Mouse (Mus musculus) embryonic facial prominence, embryonic 10.5 days (tissue): ENCODE results near the gene Kdm6b. TPM values are rescaled to one million over a fixed set of nuclear protein-coding genes. Genes with fewer than 3 reads are reported as not detected.
A peak's percentile ranks its signal among the peaks of the same experiment; 100 is the strongest.

Experiments
- DNase-seq: peaks from one replicate; pipeline ENCODE4 v3.0.0-alpha.2; 2017; ENCODE audit warnings: low spot score
- H3K27ac ChIP-seq: fragments of 300-500 bp; sonication (generic); replicated peaks from 2 replicates; pipeline ENCODE4 v1.5.1; 2016; ENCODE audit warnings: mild to moderate bottlenecking
- H3K27me3 ChIP-seq: fragments of 300-500 bp; sonication (generic); replicated peaks from 2 replicates; pipeline ENCODE4 v1.6.1; 2016; ENCODE audit warnings: low read depth, mild to moderate bottlenecking; ENCODE audit not compliant: poor library complexity, severe bottlenecking
- H3K36me3 ChIP-seq: fragments of 300-500 bp; sonication (generic); replicated peaks from 2 replicates; pipeline ENCODE4 v1.6.1; 2016; ENCODE audit warnings: mild to moderate bottlenecking, moderate library complexity
- H3K4me1 ChIP-seq: fragments of 300-500 bp; sonication (generic); 2 replicates; pipeline ENCODE4 v1.6.1; 2016
- H3K4me3 ChIP-seq: fragments of 300-500 bp; sonication (generic); 2 replicates; pipeline ENCODE4 v1.5.1; 2016; ENCODE audit warnings: mild to moderate bottlenecking, moderate library complexity
- H3K9me3 ChIP-seq: fragments of 300-500 bp; sonication (generic); 2 replicates; pipeline ENCODE4 v1.6.1; 2016; ENCODE audit warnings: mild to moderate bottlenecking
- WGBS: fragments of 180-500 bp; shearing (Covaris S2); methylation state at CpG from one replicate; pipeline ENCODE4 v1.1.7; 2016; 5-methylcytosine and 5-hydroxymethylcytosine counted together
- polyA plus RNA-seq: library from polyadenylated mRNA; unstranded; fragments of >200 nt; fragmentation: Nextera tagmentation; extraction: Ambion mirVana; gene quantifications from 2 replicates; pipeline ENCODE4 v1.2.1, GENCODE M21; 2016

Kdm6b gene
- polyA plus RNA-seq, 1 experiment from 2014 or later: 39.9 TPM

DNA sequence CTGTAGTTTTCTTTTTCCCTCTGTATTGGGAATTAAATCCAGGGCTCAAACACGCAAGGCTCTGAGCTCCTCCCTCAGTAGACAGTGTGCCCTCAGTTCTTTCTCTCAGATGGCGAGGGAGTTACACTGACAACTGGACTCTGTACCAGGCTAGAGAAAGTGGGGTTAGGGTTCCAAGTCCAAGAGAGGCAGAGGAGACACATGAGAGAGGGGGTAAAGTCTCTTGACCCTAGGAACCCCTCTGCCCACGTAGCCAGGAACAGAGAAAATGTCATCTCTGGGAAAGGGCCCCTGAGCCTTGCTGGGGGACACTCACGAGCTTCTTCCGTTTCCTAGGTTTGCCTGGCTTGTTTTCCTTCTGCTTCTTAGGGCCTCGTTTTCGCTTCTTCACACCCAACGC lies 49.1 kb downstream of the Kdm6b start:
- Histone ChIP-seq H3K36me3 (peaks cover 52% of the 10 kb centered on the region), H3K4me1 (peaks cover 72% of the 10 kb centered on the region)

DNA sequence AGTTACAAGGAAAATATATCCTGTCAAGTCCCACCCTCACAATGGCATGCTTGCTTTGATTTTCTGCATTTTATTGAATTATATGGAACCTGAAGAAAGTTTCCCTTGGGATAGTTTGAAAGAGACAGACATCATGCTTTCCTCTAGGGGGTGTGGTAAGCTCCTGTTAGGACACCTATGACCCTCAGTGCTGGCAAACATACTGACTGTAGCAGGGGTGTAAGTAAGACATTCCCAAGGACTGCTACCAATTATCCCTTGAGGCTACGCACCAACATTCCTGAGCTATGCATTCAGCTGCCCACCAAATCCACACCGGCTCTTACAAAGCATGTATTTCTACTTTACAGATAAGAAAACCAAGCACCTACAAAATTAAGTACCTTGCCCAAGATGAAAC lies 51.0 kb downstream of the Kdm6b start:
- DNase-seq: peak; percentile 31
- Histone ChIP-seq H3K27me3 (no peaks in the 10 kb centered on the region), H3K4me3 (no peak overlapping the region), H3K36me3 (peaks cover 71% of the 10 kb centered on the region), H3K4me1 (peaks cover 61% of the 10 kb centered on the region), H3K27ac (no peak overlapping the region), H3K9me3 (no peaks in the 10 kb centered on the region)
- 47% methylated on average over 2 of the region's 2 CpGs for WGBS

More for the DNA sequence above, 49.1 kb downstream of the Kdm6b start:
- no peak for DNase-seq
- peak overlapping the region; percentile 100 for H3K27ac ChIP-seq
- H3K27me3 ChIP-seq: no peaks in the 10 kb centered on the region
- H3K4me3 ChIP-seq: peak overlapping the region; percentile 97; the same call in 1 of the 2 replicates
- no peaks in the 10 kb centered on the region for H3K9me3 ChIP-seq
- 47% methylated on average over 8 of the region's 8 CpGs for WGBS

DNA sequence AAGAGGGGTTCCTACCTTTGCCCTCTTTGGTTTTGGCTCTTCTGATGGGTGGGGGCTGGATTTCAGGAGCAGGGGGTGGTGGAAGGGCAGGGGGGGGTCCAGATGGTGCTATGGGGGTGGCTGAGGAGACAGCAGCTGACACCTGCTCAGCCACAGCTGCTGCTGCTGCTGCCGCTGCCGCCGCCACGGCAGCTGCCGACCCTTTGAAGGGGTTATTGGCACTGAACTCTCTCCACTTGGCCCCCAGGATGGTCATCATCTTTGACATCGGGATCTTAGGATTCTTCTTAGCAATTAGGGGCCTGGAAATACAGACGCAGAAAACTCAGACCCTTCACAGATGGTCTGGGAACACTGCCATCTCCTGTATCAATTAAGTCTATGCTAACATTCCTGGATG lies 51.5 kb downstream of the Kdm6b start:
- Histone ChIP-seq H3K4me3 (no peak overlapping the region), H3K9me3 (no peaks in the 10 kb centered on the region), H3K36me3 (peaks cover 75% of the 10 kb centered on the region), H3K4me1 (peaks cover 57% of the 10 kb centered on the region), H3K27me3 (no peaks in the 10 kb centered on the region), H3K27ac (peak overlapping the region; percentile 49; the same call in 1 of the 2 replicates)
- DNase-seq: peak; percentile 26
- 68% methylated on average over 7 of the region's 7 CpGs for WGBS

DNA sequence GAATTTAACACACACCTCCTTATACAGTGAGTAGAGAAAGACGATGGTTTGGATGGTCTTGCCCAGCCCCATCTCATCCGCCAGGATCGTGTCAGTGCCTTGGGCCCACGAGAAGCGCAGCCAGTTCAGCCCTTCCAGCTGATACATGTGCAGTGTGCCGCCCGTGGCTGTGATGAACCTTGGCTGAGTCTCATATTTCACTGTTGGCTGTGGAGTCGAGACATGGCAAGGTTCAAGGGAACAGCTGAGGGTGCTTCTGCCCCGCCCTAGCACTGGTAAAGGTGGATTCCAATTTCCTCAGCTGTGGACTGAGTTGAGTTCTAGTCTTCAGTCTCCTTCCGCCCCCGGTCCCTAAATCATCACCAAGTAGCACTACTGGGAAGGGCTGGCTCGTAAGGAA lies 55.8 kb downstream of the Kdm6b start:
- no peak overlapping the region for H3K4me3 ChIP-seq
- WGBS: 89% methylated on average over 12 of the region's 12 CpGs
- no peaks in the 10 kb centered on the region for H3K27me3 ChIP-seq
- H3K4me1 ChIP-seq: peaks cover 15% of the 10 kb centered on the region
- no peak overlapping the region for H3K27ac ChIP-seq
- no peak for DNase-seq
- H3K36me3 ChIP-seq: peaks cover 100% of the 10 kb centered on the region
- no peaks in the 10 kb centered on the region for H3K9me3 ChIP-seq

DNA sequence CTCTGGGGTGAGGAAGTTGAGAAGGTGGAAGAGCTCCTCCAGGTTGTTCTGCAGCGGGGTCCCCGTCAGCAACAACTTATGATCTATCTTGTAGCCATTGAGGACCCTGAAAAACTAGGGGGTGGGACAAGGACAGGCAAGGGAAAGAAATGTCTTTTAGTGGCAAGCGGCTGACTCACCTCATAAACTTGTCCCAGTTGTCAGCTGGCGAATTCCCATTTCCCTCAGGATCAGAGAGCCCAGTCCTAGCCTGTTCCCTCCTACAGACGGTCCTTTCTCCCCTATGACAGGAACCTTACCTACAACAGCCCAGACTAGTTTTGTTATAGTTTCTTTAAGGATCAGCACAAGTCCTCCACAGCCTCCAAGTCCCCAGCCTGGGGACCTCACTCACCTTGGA lies 56.9 kb downstream of the Kdm6b start:
- WGBS: 93% methylated on average over 5 of the region's 5 CpGs
- peaks cover 4% of the 10 kb centered on the region for H3K4me1 ChIP-seq
- DNase-seq: no peak
- no peak overlapping the region for H3K27ac ChIP-seq
- no peaks in the 10 kb centered on the region for H3K9me3 ChIP-seq
- no peak overlapping the region for H3K4me3 ChIP-seq
- H3K27me3 ChIP-seq: no peaks in the 10 kb centered on the region
- H3K36me3 ChIP-seq: peaks cover 100% of the 10 kb centered on the region

Other genes with a start within 250 kb of the Kdm6b start
- gene Alox8, start 215.8 kb downstream of the Kdm6b start, polyA plus RNA-seq: 0.09 and 0.13 TPM in 2 replicates
- gene Gucy2e, start 176.6 kb downstream of the Kdm6b start, polyA plus RNA-seq: not detected in 2 replicates
- 34.1 and 37.3 TPM in 2 replicates for gene Cntrob, start 89.9 kb downstream of the Kdm6b start, polyA plus RNA-seq
- 152 and 159 TPM in 2 replicates for gene Trappc1, start 89.7 kb downstream of the Kdm6b start, polyA plus RNA-seq
- gene Kcnab3, start 87.4 kb downstream of the Kdm6b start, polyA plus RNA-seq: 0.75 and 1.1 TPM in 2 replicates
- 18.7 and 18.8 TPM in 2 replicates for gene Rnf227, start 73.2 kb downstream of the Kdm6b start, polyA plus RNA-seq
- gene Chd3, start 44.3 kb downstream of the Kdm6b start, polyA plus RNA-seq: 46.2 and 55.9 TPM in 2 replicates
- 136 and 137 TPM in 2 replicates for gene Naa38, start 18.2 kb downstream of the Kdm6b start, polyA plus RNA-seq
- 49.3 and 50.2 TPM in 2 replicates for gene Cyb5d1, start 18.0 kb downstream of the Kdm6b start, polyA plus RNA-seq
- 19.8 and 23.1 TPM in 2 replicates for gene Tmem88, start 15.4 kb downstream of the Kdm6b start, polyA plus RNA-seq
- 1.3 and 1.4 TPM in 2 replicates for gene Dnah2, start 135.4 kb upstream of the Kdm6b start, polyA plus RNA-seq
- gene Efnb3, start 146.5 kb upstream of the Kdm6b start, polyA plus RNA-seq: 29.5 and 29.8 TPM in 2 replicates
- gene Wrap53, start 166.6 kb upstream of the Kdm6b start, polyA plus RNA-seq: 41.6 and 43.5 TPM in 2 replicates
- gene Trp53, start 166.7 kb upstream of the Kdm6b start, polyA plus RNA-seq: 219 and 225 TPM in 2 replicates
- 3.2 TPM in 2 replicates for gene Atp1b2, start 192.3 kb upstream of the Kdm6b start, polyA plus RNA-seq
- gene Shbg, start 204.2 kb upstream of the Kdm6b start, polyA plus RNA-seq: not detected in 2 replicates
- 16.0 TPM in 2 replicates for gene Sat2, start 208.3 kb upstream of the Kdm6b start, polyA plus RNA-seq
- 45.2 and 45.5 TPM in 2 replicates for gene Fxr2, start 219.3 kb upstream of the Kdm6b start, polyA plus RNA-seq
- gene Sox15, start 241.6 kb upstream of the Kdm6b start, polyA plus RNA-seq: 0.17 TPM in 1 of 2 replicates, not detected in the other
- gene Mpdu1, start 249.0 kb upstream of the Kdm6b start, polyA plus RNA-seq: 64.9 and 67.2 TPM in 2 replicates